Mouse (Mus musculus) cerebellum, adult 2 months (tissue): ENCODE results near the gene Adgrv1.

Source experiments
- CTCF ChIP-seq: fragments of 200-500 bp; IDR thresholded peaks from 2 replicates; pipeline ENCODE4 v1.5.1; 2011; ENCODE audit warnings: low read depth, mild to moderate bottlenecking, control low read depth, low read length, moderate library complexity, borderline replicate concordance; ENCODE audit not compliant: insufficient read depth
- POLR2A ChIP-seq: fragments of 200-500 bp; IDR thresholded peaks from 2 replicates; pipeline ENCODE4 v1.6.1; 2011; ENCODE audit warnings: low read length, control low read depth, borderline replicate concordance; ENCODE audit not compliant: insufficient read depth

- TF ChIP-seq CTCF: no peak
- TF ChIP-seq POLR2A: no peak
Observed at GRCm38 (mm10) chr13:81381835-81382234, 251.1 kb downstream of the Adgrv1 start.
